Mouse (Mus musculus): Measurements from ENCODE around the gene Macrod1.

DNA sequence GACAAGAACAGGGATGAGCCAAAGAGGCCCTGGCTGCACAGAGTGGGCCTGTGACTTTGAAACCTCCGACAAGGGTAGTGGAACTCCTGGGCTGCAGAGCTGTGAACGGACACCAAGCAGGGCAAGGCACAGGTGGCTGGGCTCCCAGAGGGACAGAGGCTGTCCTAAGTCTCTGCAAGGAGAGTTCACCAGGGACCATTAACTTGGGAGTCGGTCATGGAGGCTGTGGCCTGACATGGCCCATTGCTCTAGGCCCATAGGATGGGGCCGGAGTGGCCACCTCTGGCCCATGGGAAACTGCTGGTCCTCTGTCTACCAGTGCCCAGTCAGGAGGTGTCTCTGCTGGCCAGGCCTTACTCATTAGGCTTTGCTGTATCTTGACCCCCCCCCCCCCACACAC, 55.1 kb downstream of the Macrod1 start:
- TF ChIP-seq CTCF (IDR thresholded peaks at IDR 0.05; ENCODE audit: borderline replicate concordance, extremely low read depth, insufficient read depth, insufficient read length) = no peak
- no peak for TF ChIP-seq POLR2A (IDR thresholded peaks at IDR 0.05; ENCODE audit: borderline replicate concordance, extremely low read depth, insufficient read depth, insufficient read length, poor library complexity, severe bottlenecking)

Data from brain, embryonic 14.5 days (tissue).